Mouse (Mus musculus): Measurements from ENCODE around the gene 4931417E11Rik.

The 4931417E11Rik gene

DNA sequence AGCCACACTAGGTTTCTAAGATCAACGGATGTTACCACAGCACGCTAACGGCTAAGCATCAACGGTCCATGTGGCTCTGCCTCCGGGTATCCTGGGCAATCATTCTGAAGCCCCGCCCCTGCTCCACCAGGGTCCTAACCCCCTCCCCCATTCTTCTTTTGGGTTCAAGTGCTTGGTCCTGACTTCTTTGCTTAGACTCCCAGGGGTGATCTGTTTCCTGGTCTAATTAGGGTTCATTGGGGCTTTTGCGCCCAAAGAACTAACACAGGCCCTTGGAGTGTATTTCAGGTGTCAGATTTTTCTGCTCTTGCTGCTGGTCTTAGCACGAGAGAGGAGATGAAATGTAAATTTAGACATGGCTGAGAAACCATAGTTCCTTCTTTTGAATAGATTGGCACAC, at the start of gene 4931417E11Rik:
Gene 4931417E11Rik, minus strand, starts transcription at position 101 of the 400 bp plus-strand sequence.
- no peak for DNase-seq

DNA sequence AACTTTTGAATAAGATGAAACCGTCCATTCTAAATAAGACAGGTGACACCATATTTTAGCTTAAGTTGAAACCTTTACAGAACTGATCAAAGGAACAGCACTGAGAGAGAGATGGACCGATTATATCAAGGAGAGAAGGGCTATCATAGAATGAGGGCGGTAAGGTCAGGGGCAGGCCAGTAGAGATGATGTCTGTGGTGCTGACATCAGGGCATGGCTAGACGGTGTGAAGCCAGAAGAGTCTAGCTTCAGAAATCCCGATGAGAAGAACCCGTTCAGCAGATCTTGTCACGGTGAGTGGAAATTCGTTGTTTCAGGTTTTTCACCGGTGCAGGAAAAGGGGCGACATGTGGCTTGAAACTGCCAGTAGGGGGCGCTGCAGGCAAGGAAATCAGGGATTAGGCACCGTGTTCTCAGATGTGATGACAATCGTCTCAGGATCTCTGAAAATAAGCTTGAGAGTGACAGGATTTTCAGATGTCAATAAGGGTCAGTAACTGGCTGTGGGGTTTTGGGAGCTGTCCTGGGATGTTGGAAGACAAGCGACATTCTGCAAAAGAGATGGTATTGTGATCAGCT, 48.4 kb upstream of the 4931417E11Rik start:
- DNase-seq: peak; percentile 81

DNA sequence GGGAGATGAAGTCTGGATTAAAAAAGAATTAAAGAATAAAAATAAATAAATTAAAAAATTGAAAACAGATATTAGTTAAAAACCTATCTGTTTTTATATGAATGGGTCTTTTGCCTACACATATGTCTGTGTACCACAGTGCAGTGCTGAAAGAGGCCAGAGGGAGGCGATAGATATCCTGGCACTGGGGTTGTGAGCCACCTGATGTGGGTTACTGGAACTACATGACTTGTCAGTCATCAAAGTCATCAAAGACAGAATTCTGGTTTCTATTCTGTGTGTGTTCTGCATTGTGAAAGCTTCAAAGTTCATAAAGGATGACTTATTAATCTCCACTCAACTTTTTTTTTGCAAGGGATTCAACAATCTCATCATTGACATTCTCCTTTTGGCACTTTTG, 43.4 kb upstream of the 4931417E11Rik start:
- DNase-seq: no peak

DNA sequence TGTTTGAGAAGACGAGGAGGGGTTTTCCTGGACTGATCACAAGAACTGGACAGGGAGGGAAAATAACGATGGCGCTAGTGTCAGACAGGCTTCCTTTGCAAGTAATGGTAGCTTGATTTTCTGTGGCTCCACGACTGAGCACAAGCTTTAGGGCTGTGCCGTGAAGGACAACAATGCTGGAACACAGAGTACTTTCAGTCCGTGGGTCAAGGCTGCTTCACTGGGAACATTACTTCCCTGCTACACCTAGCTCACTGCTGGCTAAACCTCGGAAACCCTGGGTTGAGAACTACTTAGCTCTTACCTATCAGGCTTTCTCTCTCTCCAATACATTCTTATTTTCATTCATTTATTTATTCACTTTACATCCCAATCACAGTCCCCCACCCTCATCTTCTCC, 30.2 kb upstream of the 4931417E11Rik start:
- no peak for DNase-seq

DNA sequence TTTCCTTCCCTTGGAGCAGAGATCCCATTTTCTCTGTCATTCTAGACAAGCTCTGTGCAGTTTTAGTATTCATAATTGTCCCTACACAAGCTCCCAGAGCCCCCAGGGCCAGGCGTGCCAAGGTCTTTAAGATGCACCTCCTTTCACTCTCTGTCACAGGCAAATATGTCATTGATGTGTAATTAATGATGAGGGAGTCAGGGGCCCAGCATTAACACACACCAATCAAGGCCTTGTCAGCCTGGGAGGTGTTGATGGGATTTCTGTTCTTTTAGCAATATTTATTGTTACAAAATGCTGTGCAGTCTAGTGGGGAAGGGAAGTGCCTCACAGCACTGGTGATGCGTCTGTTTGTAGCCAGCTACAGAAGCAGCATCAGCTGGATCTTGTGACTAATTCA, 27.9 kb upstream of the 4931417E11Rik start:
- DNase-seq: no peak

DNA sequence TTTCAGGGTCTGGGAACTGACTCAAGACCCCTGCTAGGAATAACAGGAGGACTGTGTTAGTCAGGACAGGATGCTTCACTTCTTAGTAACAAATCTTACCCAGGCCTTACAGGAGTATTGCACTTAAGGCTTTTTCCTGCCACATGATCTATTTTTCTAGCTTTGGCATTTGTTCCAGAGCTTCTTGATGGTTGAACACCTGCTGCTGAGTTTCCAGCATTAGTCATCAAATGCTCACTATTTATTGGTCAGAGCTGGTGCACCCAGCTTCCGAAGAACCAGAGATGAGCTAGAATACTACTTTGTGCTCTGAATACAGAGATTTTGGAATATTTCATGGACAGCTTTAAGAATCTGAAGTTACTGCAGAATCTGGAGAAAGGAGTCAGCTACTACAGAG, 21.1 kb upstream of the 4931417E11Rik start:
- DNase-seq: no peak

DNA sequence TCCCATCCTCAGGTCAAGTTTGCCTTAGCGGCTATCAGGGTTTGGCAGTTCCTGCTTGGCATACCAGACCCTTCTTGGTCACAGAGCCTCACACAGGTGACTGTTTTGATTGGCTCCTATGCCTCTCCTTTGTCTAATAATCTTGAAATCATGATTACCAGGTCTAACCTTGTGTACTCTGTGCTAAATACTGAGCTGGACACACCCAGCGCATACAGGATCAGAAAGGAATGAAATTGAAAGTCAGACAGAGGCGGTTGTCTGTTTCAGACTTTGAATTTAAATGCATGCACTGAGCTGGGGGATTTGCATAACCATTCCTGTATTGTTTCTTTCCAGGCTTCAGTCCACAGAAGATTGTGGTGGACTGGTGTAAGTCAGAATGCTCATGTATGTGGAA, 16.1 kb upstream of the 4931417E11Rik start:
- no peak for DNase-seq

DNA sequence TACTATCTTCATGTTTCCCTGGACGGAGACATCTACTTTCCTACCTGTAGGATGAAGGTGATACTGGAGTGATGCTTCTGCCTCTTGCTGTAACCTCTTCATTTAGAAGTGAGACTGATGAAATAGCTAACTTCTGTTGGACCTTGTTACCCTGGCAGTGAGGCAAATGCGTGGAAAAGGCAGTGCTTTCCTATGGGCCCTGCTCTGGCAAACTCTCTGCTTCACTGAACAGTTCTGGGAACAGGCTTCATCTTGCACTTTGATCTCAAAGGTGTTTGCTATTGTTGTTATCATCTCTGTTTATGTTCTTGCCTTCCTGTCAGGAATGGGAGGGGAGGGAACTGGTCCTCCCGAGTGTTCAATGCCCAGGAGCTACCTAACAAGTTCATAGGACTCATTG, 3.4 kb downstream of the 4931417E11Rik start:
- no peak for DNase-seq

DNA sequence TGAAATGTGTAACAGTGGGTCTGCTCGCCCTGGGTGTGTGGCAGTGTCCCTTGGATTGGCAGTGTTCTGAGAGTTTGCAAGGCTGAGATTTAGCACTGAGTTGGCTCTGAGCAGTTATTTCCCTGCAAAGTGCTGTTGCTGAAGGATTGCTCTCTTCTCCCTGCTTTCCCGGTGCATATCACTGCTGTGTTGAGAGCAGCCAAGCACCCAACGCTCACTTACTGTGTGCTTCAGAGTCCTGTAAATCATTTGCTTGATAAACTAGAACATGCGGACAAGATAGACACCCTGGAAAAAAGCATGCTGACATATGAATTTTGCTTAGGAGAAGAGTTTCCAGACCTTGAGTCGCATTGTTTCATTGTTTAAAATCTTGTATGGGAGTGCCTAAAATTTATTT, 6.9 kb downstream of the 4931417E11Rik start:
- no peak for DNase-seq

DNA sequence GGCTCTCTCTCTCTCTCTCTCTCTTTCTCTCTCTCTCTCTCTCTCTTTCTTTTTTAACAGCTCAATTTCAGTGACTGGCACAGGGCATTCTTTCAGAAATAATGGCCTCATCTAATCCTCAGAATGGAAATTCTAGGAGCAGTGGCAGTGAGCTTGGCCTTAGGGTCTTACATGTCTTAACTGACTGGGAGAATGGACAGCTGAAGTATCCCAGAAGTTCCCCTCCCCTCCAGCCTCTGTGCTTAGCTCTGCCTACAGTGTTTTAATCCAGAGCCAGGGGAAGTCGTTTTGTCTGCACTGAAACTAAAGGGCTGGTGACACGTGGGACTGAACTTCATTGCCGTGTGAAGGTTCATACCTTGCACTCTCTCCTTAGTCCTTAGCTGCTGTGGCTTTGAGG, 35.6 kb downstream of the 4931417E11Rik start:
- DNase-seq: no peak

DNA sequence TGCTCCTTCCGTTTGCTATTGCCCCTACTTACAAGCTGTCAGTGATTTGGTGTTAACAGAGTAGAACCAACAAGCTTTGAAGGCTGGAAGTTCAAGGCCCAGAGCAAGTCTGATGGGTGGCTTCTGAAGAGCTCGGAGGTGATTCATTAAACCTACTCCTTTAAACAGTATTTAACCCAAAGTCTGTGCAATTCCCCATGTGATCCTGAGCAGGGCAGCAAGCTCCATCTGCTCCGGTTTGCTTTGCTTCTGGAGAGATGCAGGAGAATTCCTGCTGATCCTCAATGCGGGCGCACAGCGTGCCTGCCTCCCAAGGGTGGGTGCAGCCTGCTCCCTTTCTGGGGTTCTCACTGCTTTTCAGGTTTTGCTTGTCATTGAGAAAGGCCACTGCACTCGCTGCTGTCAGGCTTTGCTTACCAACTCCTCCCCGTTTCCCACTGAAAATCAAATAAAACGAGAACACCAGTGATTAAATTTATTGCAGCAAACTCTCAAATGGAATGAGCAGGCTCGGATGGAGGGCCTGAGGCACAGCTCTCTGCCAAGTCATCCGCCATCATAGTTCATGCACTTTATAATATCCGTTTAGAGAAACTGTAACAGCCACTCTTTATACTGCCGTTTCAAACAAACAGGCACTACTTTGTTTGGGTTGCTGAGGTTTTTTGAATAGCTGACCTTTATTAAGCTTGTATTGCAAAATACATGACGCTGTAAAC, 40.7 kb downstream of the 4931417E11Rik start:
- DNase-seq: no peak

DNA sequence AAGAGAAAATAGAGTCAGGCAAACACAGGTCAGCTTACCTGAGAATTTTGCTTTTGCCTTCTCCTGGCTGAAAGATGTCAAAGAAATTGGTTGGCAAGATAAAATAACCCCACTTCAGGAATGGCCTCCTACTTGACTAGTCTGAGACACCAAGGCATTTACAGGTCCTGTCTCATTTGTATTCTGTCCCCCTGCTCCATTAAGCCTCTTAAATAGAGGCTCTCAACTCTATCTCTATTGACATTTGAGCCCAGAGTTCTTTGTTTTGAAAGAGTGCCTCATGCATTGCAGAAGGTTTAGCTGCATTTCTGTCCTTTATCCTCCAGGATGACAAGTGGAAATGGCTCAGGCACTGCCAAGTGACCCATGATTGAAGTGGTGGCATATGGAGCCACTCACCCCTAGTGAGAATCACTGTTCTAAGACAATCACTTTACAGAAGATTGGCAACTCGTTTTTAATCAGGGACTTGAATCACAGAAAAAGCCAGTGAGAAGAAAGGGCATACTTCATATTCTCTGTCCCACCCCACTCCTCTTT, 42.1 kb downstream of the 4931417E11Rik start:
- DNase-seq: no peak
